Mouse (Mus musculus): ENCODE data around the gene Tmem237.

Gene Tmem237

DNA sequence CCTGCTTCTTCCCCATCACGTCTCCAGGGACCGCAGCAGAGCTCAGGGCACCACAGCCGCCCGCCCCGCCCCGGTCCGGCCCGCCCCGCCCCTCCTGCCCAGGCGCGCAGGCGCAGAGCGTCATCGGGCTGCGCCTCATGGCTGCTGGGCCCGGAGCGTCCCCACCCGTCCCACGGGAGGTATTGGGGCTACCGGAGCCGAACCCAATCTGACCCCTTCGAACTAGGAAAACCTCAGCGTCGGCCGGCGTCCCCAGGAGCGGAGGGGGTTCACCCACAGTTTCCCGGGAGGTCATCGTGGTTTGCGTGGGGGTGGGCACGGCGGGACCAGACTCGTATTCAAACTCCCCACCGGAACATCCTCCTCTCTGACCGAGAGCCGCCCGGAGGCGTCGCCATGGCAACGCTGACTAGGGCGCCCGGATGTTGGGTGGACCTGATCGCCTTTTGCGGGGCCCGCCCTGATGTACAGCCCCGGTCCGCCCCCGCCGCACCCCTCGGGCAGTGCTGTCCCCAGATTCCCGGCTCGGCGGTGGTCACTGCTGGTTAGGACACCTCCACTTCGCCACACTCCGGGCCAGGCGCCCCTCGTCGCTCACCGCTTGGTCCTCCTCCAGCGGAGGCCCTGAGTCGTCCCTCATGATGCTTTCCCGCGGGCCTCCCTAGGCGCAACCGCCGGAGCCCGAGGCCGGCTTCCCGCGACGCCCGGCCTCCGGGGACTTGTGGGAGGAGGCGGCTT, at the start of gene Tmem237:
TSS of gene Tmem237 (minus strand) at position 689 of the 738 bp plus-strand sequence.
- DNase-seq (ENCODE audit: low read depth, low spot score), result peak; percentile 64

- DNase-seq (ENCODE audit: low read depth, low spot score), result no peak
Measured at GRCm38 (mm10) chr1:59169586-59169985, 49.4 kb upstream of the Tmem237 start.

DNA sequence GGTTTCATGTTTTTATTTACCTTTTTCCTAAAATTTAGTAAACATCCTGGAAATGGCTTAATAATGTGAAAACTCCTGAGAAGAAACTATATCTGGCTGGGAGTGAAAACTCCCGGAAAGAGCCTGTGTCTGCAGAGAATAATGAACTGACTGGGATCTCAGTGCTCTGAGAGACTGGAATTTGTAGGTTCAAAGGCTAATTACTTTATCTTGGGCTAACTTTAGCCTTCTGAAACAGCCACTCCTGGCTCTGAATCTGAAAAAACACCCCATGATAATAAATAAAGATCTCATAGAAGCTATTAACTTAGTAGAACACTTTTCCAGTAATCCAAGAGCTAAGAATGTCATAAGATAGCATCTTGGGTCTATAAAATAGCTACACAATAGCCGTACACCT, 48.3 kb upstream of the Tmem237 start:
- DNase-seq (ENCODE audit: low read depth, low spot score), result no peak

DNA sequence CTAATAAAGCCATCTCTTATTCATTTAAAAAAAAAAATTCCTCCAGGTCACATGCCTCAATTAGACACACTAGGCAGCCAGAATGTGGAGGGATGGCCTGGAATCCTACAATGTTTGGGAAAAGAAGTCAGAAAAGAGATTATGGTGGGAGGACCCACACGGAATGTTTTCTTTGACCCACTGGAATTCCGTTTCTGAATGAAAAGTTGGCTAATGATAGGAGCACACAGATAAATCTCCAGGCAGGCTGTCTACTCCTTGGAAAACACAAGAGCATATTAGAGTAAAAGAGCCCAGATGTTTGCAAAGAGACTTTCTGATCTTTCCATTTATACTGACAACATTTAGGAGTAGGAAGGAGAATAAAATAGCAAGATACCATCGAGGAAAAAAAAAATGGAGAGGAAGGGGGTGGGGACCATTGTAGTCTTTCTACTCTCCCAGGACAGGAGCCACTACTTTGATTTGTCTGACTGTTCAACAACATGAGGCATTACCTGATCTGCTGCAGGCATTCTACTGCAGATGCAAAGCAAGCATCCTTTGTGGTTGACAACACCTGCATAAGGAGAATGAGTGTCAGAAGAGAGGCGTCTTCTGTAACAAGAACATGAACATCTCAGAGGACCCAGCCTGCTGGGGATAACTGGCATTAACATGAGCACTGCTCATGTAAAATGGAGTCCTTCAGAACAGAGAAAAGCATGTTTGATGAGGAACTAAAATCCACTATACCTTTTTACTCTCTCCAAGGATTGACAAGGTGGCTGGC, 47.6 kb upstream of the Tmem237 start:
- no peak for DNase-seq (ENCODE audit: low read depth, low spot score)

DNA sequence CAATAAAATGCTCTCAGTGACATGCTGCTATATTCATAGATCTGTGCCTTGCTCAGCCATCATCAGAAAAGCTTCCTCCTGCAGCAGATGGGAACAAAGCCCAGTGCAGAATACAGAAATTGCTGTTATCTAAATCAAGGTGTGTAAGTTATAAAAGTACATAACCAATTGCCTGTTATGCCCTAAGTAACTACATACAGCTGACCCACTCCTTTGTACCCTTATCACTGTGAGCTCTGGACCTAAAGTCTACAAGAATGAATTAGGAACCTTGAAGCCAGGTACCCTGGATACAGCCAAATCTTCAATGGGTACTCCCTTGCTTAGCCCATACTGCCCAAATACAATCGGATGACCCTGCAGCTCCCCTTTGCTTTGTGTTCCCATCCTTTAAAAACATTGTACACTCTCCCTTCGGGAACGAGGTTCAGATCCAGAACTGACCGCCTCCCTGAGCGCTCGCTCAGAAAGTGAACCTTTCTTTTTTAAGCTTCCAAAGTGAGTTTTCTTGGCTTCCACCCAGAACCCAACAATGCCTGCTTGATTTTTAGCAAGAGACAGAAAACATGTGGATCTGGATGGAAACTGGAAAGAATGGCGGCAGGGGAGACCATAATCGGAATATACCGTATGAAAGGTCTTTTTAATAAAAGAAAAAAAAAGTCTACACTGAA, 46.2 kb upstream of the Tmem237 start:
- DNase-seq (ENCODE audit: low read depth, low spot score), result no peak

- no peak for DNase-seq (ENCODE audit: low read depth, low spot score)
Measured at GRCm38 (mm10) chr1:59163918-59164317, 43.7 kb upstream of the Tmem237 start.

GRCm38 (mm10) chr1:59163030-59163461, 42.8 kb upstream of the Tmem237 start, which contains the start of gene Mpp4:
Gene Mpp4 (minus strand): TSS chr1:59163389.
- DNase-seq (ENCODE audit: low read depth, low spot score), result no peak

- no peak for DNase-seq (ENCODE audit: low read depth, low spot score)
Measured at GRCm38 (mm10) chr1:59162309-59163024, 42.3 kb upstream of the Tmem237 start.

DNA sequence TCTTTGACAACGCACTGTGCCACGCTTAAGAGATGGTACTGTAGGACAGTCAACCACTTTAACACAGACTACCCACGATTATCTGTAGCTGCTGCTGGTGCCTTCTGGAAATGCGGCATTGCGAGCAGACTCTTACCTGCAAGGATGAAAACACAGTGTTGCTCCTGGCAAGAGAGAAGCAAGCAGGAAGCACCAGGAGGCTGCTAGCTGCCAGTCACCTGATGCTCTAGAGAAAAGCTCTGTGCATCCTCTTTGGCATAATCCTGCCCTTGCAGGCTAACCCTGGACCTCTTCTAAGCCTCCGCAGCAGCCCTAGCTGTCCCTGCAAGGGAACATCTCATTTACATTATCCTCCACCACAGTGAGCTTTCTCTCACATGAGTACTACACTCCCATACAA, 41.2 kb upstream of the Tmem237 start:
- DNase-seq (ENCODE audit: low read depth, low spot score), result no peak

DNA sequence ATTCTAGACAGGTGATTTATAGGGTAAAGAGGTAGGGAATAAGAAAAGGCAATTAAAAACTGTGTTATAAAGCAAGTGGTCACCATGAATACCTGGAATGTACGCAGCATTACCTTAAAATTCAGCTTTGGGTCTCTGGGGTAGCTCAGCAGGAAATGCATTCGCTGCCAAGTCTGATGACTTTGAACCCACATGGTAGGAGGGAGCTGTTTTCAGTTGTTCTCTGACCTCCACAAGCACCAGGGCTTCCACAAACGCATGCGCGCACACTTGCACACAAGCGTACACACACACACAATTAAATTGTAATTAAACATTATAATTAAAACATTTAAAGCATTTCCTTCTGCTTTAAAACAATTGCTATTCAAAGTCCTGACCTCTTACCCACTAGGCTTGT, 40.7 kb upstream of the Tmem237 start:
- no peak for DNase-seq (ENCODE audit: low read depth, low spot score)

GRCm38 (mm10) chr1:59159136-59159535, 38.9 kb upstream of the Tmem237 start:
- no peak for DNase-seq (ENCODE audit: low read depth, low spot score)

- no peak for DNase-seq (ENCODE audit: low read depth, low spot score)
Measured at GRCm38 (mm10) chr1:59158498-59158897, 38.3 kb upstream of the Tmem237 start.

GRCm38 (mm10) chr1:59157846-59158245, 37.6 kb upstream of the Tmem237 start:
- no peak for DNase-seq (ENCODE audit: low read depth, low spot score)

GRCm38 (mm10) chr1:59152346-59152745, 32.1 kb upstream of the Tmem237 start:
- no peak for DNase-seq (ENCODE audit: low read depth, low spot score)

DNA sequence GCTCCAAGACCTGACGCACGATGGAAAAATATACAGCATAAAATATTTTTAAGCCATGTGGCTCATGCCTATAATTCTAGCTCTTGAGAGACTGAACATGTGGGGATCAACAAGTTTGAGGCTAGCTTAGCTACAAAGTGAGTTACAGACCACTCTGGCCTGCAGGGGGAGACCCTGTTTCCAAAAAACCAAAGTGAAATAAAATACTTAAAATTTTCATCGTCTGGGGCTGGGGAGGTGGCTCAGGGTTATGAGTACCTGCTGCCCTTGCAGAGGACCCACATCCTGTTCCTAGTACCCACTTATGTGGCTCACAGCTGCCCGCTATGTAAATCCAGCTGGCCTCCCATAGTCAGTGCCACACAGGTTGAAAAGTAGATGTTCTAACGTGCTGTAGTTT, 30.3 kb upstream of the Tmem237 start:
- no peak for DNase-seq (ENCODE audit: low read depth, low spot score)

DNA sequence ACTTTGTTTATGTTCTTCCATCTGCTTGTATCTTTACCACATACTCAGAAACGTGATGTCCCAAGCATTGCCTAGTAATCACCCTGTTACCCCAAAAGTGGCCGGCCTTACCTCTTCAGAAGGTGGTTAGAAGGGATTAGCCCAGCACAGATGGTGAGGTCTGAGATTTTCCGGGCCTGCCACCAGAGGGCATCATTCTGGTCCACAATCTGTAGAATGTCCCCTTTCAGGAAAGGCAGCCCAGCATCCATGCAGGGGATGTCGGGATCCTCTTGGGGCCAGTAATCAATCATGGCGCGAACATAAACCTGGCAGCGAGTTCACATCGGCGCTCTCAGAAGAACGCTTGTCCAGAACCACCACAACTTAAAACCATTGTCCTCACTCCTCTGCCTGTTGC, 24.3 kb upstream of the Tmem237 start:
- DNase-seq (ENCODE audit: low read depth, low spot score), result peak; percentile 22

- peak; percentile 20 for DNase-seq (ENCODE audit: low read depth, low spot score)
Measured at GRCm38 (mm10) chr1:59142809-59143208, 22.6 kb upstream of the Tmem237 start.

DNA sequence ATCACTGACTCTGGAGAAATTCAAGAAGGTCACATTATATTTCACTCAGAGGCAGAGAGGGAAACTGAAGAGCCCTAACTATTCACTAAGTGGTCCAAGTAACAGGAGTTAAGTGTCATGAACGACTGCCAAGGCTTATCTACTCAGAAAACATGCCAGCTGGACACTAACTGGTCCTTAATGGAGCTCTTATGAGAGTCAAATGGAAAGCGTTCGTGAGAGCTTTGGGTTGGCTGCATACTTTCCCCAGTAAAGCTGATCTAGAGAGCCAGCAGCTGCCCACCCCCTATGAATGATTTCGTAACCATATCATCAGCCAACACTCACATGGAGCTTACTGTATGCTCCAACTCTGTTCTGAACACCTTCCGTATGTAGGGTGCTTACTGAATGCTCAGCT, 14.2 kb upstream of the Tmem237 start:
- DNase-seq (ENCODE audit: low read depth, low spot score), result no peak

- no peak for DNase-seq (ENCODE audit: low read depth, low spot score)
Measured at GRCm38 (mm10) chr1:59128879-59129278, 8.7 kb upstream of the Tmem237 start.

DNA sequence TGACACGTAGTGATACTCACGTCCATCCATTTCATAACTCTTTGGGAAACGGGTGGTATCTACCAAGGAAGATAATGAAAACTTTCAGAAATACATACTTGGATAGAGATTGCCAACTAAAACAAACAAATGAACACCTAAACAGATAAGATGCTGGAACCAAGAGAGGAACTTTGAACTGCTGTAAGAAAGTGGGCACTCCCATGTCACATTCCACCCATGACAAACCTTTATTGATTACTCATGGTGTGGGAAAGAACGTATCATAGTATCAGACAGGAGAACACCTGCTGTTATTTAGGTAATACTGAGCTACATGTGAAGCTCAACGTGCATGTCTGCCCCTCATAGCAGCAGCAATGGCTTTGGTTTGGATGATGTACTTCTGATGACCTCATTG, 5.3 kb upstream of the Tmem237 start:
- DNase-seq (ENCODE audit: low read depth, low spot score), result no peak

DNA sequence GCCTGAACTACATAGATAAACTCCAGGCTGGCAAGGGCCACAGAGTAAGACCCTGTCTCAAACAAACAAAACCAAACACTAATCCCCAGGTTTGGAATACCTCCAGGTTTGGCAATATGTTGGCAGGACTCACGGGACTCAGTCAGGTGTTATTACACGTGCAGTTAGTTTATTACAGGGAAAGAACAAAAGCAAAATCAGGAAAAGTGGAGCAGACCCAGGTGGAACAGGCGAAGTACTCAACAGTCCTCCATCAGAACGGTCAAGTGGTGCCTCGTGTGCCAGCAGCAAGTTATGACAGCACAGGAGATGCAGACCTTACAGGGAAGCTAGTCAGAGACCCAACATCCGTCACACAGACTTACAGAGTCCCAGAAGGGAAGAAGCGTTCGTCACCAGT, 9.7 kb downstream of the Tmem237 start:
- DNase-seq (ENCODE audit: low read depth, low spot score), result no peak

GRCm38 (mm10) chr1:59102071-59102470, 18.1 kb downstream of the Tmem237 start:
- DNase-seq (ENCODE audit: low read depth, low spot score), result no peak
